Mouse (Mus musculus) E14TG2a.4 (cell line): ENCODE results near the gene Ralgapa1.

Experiments used
- CTCF ChIP-seq: conservative IDR thresholded peaks from 2 replicates; pipeline ENCODE4 v1.5.1; 2014; ENCODE audit warnings: low read length
- POU5F1 ChIP-seq: IDR thresholded peaks from 2 replicates; pipeline ENCODE4 v1.6.1; 2014; ENCODE audit warnings: low read length, borderline replicate concordance

GRCm38 (mm10) chr12:55648011-55648525 is 172.9 kb downstream of the Ralgapa1 start:
- no peak for TF ChIP-seq CTCF
- TF ChIP-seq POU5F1 = no peak
